Mouse (Mus musculus): ENCODE measurements around the gene Abcc6. TPM values are rescaled to one million over a fixed set of nuclear protein-coding genes. Genes with fewer than 3 reads are reported as not detected.
"Not testable (repeated sequence)": the region's sequence is repeated elsewhere in the genome, so short reads cannot be mapped to it uniquely, and the experiment has no call there.

Gene Abcc6
- total RNA-seq, 2 experiments from 2014 or later: 1.4 to 2.5 TPM

DNA sequence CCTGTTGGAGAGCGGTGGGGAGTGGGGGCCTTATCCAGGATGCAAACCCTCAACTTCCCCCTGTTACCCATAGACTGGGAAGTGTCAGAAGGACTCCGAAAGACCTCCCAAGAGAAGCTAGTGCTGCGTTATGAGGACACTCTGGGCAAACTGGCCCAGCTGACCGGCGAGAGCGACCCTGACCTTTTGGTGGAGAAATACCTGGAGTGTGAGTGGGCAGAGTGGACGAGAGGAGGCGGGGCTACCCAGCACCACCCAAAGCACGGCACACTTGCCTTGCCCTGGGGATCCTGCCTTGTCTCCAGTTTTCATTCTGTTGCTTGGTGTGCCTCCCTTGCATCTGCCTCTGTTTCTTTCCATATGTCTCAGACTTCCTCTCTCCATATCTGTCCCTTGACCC, 88.1 kb downstream of the Abcc6 start:
- DNase-seq (ENCODE audit: low spot score in 2 of 2): no peak

DNA sequence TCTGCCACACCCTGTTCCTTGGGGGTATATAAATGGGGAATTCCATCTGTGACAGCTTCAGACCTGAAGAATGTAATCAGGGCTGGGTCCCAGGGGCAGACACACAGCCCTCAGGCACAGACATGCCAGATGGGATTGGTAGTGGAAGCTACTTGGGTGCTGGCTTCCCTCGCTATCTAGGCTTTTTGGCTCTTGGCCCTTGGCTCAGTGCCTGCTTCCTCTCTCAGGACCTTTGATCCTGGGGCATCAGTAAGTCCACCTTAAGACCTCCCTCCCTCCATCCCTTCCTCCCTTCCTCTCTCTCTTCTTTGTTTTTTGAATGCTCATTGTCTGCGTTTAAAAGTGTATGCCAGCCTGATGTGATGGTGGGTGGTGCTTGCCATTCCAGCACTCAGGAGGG, 90.3 kb downstream of the Abcc6 start:
- DNase-seq (ENCODE audit: low spot score in 2 of 2): no peak

DNA sequence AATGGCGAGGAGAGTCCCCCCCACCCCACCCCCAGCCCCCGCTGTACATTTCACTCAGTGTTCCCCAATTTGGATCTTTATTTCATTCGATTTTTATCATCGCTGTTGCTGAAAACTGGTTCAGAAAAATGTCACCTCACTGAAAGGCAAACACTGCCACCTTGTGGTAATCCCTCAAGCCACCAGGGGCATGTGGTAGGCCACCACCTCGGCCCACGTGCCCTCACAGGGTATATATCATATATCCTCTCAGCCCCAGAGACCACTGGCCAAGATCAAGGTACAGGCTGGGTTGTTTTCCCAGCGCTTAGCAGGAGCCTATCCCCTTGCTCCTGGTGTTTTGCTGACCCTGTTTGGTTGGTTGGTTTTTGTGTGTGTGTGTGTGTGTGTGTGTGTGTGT, 95.0 kb downstream of the Abcc6 start:
- DNase-seq (ENCODE audit: low spot score in 2 of 2): peak; percentile 51 to 68

DNA sequence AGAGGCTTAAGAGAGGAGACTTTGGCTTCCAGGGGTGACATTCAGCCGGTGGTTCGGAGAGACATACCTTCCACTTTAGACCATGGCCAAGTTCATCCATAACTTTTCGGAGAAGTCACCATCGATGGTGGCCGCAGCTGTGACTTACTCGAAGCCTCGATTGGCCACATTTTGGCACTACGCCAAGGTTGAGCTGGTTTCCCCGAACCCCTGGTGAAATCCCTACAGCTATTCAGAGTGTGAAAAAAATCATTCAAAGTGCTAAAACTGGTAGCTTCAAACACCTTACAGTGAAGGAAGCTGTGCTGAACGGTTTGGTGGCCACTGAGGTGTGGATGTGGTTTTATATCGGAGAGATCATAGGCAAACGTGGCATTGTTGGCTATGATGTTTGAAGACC, 96.3 kb downstream of the Abcc6 start:
- not testable (repeated sequence) for DNase-seq (ENCODE audit: low spot score in 2 of 2)

DNA sequence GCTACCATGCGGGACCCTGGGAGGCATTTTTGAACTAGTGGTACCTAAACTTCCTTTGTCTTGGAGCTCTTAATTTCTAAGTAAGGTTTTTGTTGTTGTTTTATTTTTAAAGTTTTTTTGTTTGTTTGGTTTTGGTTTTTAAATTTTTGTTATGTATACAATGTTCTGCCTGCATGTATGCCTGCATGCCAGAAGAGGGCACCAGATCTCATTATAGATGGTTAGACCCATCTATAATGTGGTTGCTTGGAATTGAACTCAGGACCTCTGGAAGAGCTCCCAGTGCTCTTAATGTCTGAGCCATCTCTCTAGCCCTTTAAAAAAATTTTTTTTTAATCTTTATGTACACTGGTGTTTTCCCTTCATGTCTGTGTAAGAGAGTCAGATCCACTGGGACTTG, 100.4 kb downstream of the Abcc6 start:
- no peak for DNase-seq (ENCODE audit: low spot score in 2 of 2)

DNA sequence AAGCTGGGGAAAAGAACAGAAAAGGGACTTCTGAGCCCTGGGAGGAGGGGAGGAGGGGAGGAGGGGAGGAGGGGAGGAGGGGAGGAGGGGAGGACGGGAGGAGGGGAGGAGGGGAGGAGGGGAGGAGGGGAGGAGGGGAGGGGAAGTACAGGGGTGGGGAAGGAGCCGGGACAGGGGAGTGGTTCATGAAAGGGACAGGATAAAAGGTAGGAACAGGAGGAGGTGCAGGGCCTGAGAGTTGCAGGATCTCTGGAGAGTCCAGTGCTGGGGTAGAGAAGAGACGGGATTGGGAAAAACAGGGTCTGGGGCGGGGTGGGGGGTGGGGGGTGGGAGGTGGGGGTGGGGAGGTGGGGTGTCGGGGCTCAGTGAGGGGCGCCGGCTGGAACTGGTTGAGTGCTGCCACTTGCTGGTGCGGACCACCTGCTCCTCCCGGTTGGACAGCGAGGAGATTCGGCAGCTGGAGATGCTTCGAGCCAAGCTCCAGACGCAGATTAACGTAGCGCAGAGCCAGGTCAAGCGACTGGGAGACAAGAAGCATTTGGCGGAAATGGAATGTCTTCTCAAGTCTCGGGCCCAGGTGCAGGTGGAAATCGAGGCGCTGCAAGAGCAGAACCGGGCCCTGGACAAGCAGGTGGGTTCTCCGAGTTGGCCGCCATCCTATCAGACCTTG, 101.3 kb downstream of the Abcc6 start:
- no peak for DNase-seq (ENCODE audit: low spot score in 2 of 2)

DNA sequence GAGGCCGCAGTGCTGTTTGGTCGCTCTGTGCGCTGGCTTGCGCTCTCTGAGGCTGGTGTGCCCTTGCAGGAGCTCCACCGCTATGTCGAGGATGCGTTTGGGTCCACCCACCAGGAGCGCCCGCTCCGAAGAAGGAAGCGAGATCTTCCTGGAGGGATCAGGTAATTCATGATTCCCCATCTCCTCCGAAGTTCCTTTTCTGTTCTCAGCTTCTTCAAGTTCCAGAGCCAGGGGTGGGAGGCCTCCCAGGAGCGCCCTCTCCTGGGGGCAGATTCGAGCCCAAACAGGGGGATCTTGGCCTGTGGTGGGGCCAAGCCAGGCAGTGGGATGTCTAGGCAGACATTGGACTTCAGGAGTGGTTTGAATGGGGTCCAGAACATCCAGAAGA, 105.7 kb downstream of the Abcc6 start:
- DNase-seq (ENCODE audit: low spot score in 2 of 2): no peak

DNA sequence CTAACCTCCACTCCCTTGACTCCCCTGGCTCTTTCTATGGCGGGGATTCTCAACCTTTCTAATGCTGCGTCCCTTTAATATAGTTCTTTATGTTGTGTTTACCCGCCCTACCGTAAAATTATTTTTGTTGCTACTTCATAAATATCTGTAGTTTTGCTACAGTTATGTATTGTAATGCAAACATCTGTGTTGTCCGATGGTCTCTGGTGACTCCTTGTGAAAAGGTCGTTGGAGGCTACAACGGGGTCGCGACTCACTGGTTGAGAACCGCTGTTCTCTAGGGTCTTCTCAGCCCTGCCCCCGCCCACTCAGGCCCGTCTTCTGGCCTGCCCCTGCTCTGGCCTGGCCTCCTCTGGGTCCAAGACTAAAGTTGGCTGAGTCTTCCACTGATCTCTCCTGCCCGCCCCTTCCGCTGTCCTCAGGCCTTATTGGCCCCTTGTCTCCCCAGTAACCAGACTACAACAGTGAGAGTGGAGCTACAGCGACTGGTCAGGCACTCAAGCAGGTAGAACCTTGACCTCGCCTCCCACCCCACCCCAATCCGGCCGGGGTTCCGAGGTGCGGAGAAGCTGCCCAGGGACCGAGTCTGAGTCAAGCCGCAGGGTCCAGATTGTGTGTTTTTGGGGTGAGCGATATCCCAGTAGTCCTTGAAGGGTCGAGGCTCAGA, 106.2 kb downstream of the Abcc6 start, which contains the start of gene Ccdc114:
Gene Ccdc114, plus strand, starts transcription at position 311 of the 667 bp plus-strand sequence.
- DNase-seq (ENCODE audit: low spot score in 2 of 2): no peak

DNA sequence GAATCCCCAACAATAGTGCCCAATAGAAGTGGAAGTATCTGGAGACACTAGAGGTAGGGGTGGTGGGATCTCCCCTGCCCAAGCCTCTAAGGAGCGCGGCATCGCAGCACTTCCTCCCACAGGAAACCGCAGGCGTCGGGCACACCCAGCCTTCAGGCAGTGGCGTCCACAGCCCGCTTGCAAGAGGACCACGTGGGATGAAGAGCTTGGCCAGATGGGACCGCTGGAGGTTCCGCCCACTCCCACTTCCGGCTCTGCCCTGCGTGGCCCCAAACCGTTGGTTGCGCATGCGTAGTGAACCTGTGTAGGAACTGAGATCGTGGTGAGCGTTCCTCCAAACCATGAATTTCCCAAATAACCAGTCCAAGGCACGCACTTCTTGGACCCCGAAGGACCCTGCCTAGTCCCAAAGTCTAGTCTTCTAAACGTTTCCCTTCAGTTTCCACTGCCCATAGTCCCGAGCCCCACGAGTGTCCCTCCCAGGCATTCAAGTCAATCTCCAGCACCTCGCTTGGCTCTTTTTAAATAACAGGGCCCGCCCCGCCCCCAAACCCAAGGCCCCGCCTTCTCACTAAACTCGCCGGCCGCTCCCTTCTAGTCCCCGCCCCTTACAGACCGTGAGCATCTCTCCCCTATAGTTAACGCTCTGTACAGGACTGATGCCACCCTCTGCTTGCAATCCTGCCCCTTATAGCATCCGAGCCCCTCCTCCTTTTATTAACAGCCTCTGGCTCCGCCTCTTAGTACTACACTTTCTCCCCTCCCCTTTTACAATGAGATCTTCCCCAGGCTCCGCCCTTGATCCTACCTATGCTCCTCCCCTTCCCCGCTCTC, 107.0 kb downstream of the Abcc6 start:
- DNase-seq (ENCODE audit: low spot score in 2 of 2): peak; percentile 89 to 92

DNA sequence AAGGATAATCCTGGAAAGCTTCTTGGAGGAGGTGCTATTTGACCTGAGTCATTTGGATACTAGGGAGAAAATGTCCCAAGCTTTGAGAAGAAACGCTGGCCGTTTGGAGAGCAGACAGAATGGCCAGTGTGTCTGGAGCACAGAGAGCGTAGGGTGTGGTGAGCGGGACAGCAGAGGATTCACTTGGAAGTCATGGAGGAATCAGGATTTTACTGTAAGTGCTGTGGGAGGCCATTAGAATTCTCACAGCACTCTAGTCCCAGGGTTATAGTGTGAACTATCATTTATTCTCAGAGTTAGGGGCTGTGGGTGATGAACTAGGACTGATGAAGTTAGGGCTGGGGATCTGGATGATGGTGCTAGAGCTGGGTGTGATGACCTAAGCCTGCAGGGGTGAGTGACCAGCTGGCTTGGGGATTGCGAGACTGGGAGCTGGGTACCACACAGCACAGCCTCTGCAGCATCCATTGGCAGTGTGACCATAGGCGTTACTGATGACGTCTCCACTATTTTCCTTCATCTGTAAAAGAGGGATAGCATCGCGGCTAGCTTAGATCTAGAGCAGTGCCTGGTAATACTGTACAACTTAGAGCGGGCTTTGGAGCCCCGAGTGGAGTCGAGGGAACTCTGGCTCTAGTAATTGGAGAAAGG, 108.0 kb downstream of the Abcc6 start:
- DNase-seq (ENCODE audit: low spot score in 2 of 2): no peak

DNA sequence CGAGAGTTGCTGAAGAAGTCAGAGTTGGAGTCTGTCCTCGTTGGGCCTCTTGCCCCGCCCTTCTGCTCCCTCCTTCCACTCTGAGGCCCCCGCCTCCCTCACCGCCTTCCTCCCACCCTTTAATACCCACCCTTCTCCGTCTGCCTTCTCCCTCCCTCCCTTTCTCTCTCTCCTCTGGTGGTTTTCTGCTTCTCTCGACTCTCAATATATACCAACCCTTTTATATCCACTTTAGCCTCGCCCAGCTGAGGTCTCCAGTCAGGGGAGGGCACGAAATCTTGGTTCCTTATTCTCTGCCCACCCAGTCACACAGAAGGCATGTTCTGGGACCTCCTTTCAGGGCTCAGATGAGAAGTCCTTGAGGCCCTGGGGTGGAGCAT, 108.9 kb downstream of the Abcc6 start, which contains the start of gene Emp3:
Gene Emp3, minus strand, starts transcription at position 163 of the 380 bp plus-strand sequence.
- no peak for DNase-seq (ENCODE audit: low spot score in 2 of 2)

DNA sequence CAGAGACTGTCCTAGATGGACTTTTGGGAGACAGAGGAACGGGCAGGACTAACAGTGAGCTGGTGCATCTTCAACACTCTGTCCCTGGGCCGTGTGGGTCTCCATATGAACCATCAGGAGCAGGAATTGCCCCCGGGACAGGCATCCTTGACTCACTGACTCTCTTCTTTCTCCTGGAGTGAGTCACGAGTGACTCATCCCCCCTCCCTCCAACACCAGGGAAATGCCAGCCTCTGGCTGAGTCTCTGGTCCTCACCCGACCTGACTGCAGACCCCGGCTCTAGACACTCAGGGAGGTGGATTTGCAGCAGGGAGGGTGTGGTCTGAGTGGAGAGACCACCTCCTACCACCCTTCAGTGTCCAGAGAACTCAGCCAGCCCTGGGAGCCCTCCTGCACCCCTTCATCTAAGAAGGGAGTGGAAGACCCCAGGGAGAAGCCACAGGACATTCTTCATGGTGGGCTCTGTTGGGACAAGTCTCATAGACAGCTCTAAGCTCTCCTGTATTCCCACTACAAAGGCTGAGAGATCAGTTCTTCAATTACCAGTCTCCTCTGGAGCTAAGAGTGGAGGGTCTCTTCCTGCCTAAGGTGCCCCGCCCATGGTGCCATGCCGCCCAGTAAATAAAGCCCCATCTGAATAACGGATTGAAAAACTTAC, 109.4 kb downstream of the Abcc6 start:
- DNase-seq (ENCODE audit: low spot score in 2 of 2): no peak

DNA sequence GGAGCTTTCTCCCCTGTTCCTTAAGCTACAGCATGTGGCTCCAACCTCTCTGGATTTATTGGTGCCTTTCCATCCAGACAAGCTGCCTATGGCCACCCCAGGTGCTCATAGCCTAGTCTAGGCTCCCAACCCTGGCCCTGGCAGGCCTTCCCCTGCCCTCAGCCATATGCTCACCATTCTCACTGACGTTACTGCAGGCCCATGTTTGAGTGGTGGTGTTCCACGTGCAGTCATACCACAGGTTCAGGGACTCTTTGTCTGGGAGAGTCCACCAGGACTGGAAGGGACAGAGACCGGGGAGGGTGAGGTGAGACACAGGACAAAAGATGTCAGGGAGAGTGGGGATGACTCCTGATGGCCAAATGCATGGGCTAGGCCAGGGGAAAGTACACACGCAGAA, 110.3 kb downstream of the Abcc6 start:
- DNase-seq (ENCODE audit: low spot score in 2 of 2): no peak

DNA sequence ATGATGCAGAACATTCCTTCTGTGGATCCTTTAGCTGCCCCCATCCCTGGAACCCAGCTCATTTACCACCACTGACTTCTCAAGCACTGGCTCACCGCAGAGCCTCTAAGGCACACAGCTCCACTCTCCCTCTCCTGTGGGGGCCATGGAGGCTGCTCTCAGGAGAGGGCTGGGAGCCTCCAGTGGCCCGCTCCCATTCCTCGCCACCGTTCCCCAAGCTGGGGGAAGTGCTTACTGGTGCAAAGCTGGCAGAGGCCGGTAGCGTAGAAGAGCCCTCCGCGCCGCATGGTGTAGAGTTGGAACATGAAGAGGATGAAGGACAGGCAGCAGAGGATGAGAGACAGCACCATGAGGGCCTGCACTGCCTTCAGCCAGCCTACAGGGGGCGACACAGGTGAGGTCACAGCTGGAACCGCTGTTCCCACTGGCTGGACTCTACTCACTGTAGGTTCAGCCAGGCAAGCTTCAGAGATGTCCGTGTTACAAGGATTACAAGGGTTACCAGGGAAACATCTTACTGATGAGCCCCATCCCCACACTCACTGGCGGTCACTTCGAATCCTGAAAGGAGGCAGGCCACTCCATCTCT, 110.9 kb downstream of the Abcc6 start:
- DNase-seq (ENCODE audit: low spot score in 2 of 2): no peak

DNA sequence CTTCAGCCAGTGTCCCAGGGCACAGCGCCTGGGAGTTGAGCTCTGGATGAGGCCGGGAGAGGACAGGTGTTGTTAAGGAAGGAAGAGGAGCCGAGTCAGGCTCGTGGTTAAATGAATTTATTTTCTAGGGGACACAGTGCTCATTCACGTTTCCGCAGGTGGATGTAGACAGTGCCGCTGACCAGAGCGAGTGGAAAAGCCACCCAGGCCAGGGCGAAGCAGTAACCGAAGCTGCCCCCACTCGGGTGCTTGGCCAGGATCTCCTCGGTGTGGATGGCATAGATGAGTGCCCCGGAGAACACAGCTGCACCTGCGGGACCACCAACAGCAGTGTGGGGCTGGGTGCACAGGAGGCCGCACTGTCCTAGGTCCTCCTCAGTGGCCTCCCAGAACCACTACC, 112.2 kb downstream of the Abcc6 start:
- no peak for DNase-seq (ENCODE audit: low spot score in 2 of 2)

Other genes starting within 250 kb of the Abcc6 start
- gene Lmtk3, start 246.6 kb downstream of the Abcc6 start, total RNA-seq (2021): 100 to 1,000 TPM; 229 to 237 TPM
- gene Sult2b1, start 245.6 kb downstream of the Abcc6 start, total RNA-seq (2021): 10 to 100 TPM; 11.3 to 13.7 TPM
- 100 to 1,000 TPM; 191 to 210 TPM for gene Cyth2, start 215.7 kb downstream of the Abcc6 start, total RNA-seq (2021)
- 1 to 10 TPM; 2.2 to 2.6 TPM for gene Kcnj14, start 205.5 kb downstream of the Abcc6 start, total RNA-seq (2021)
- gene Grwd1, start 199.4 kb downstream of the Abcc6 start, total RNA-seq (2021): 10 to 100 TPM; 20.1 to 23.2 TPM
- 10 to 100 TPM; 69.0 to 76.2 TPM for gene Kdelr1, start 157.5 kb downstream of the Abcc6 start, total RNA-seq (2021)
- gene Grin2d, start 151.9 kb downstream of the Abcc6 start, total RNA-seq (2021): 10 to 100 TPM; 10.7 to 10.9 TPM
- not detected for gene Syngr4, start 133.6 kb downstream of the Abcc6 start, total RNA-seq (2021)
- 10 to 100 TPM; 20.9 to 22.0 TPM for gene Tmem143, start 133.4 kb downstream of the Abcc6 start, total RNA-seq (2021)
- gene Emp3, start 108.9 kb downstream of the Abcc6 start, total RNA-seq (2021): 1 to 10 TPM; 5.5 to 8.4 TPM
- gene Ccdc114, start 106.2 kb downstream of the Abcc6 start, total RNA-seq (2021): 1 to 10 TPM; 2.6 to 2.7 TPM
- 100 to 1,000 TPM; 105 to 106 TPM for gene Nomo1, start 3.4 kb upstream of the Abcc6 start, total RNA-seq (2021)
- gene Kcnj11, start 70.5 kb upstream of the Abcc6 start, total RNA-seq (2021): 10 to 100 TPM; 38.7 to 43.1 TPM
- 10 to 100 TPM; 34.8 to 39.2 TPM for gene Abcc8, start 149.7 kb upstream of the Abcc6 start, total RNA-seq (2021)
- gene Ush1c, start 208.2 kb upstream of the Abcc6 start, total RNA-seq (2021): under 1 TPM in 1 of 2 experiments, not detected in 1; 0.28 TPM
- under 1 TPM in 1 of 2 experiments, not detected in 1; 0.07 TPM for gene Otog, start 210.7 kb upstream of the Abcc6 start, total RNA-seq (2021)

Measured in left cerebral cortex, adult 18-20 months (tissue).